Mouse (Mus musculus) spleen, adult 2 months (tissue): ENCODE measurements around the gene Spata1.

Experiments
- CTCF ChIP-seq: fragments of 200-500 bp; IDR thresholded peaks from 2 replicates; pipeline ENCODE4 v1.5.1; 2011; ENCODE audit warnings: mild to moderate bottlenecking, inconsistent platforms; ENCODE audit not compliant: insufficient read depth, insufficient read length, insufficient replicate concordance; ENCODE audit errors: extremely low read depth
- POLR2A ChIP-seq: fragments of 200-500 bp; IDR thresholded peaks from 2 replicates; pipeline ENCODE4 v1.6.1; 2011; ENCODE audit warnings: low read depth, low read length, inconsistent platforms

GRCm38 (mm10) chr3:146520226-146520797 lies 20.8 kb upstream of the Spata1 start:
- TF ChIP-seq CTCF (no peak), POLR2A (no peak)
